Mouse (Mus musculus) kidney, embryonic 14.5 days (tissue): ENCODE measurements around the gene Spata16. TPM values are rescaled to one million over a fixed set of nuclear protein-coding genes. Genes with fewer than 3 reads are reported as not detected.

ENCODE experiments used
- ATAC-seq: fragments of 200-750 bp; cut with Nextera tagmentation; 2 replicates; pipeline ENCODE4 v1.8.0; 2017; ENCODE audit warnings: moderate number of reproducible peaks, mild to moderate bottlenecking, moderate TSS enrichment, moderate library complexity; ENCODE audit not compliant: low FRiP score, low TSS enrichment
- H3K27ac ChIP-seq: fragments of 300-500 bp; sonication (generic); 2 replicates; pipeline ENCODE4 v1.5.1; 2014; ENCODE audit warnings: low read depth, mild to moderate bottlenecking, low read length, moderate library complexity, mixed read lengths
- H3K27me3 ChIP-seq: fragments of 300-500 bp; sonication (generic); 2 replicates; pipeline ENCODE4 v1.6.1; 2014; ENCODE audit warnings: mild to moderate bottlenecking, low read length; ENCODE audit not compliant: control insufficient read depth, insufficient read depth
- H3K36me3 ChIP-seq: fragments of 300-500 bp; sonication (generic); 2 replicates; pipeline ENCODE4 v1.6.1; 2014; ENCODE audit warnings: low read length, mixed read lengths; ENCODE audit not compliant: control insufficient read depth, insufficient read depth
- H3K4me1 ChIP-seq: fragments of 300-500 bp; sonication (generic); 2 replicates; pipeline ENCODE4 v1.6.1; 2014; ENCODE audit warnings: low read length, mixed read lengths; ENCODE audit not compliant: control insufficient read depth, insufficient read depth
- H3K4me2 ChIP-seq: fragments of 300-500 bp; sonication (generic); replicated peaks from 2 replicates; pipeline ENCODE4 v1.6.1; 2014; ENCODE audit warnings: low read depth, mild to moderate bottlenecking, low read length
- H3K4me3 ChIP-seq: fragments of 300-500 bp; sonication (generic); 2 replicates; pipeline ENCODE4 v1.5.1; 2014; ENCODE audit warnings: mild to moderate bottlenecking, low read length
- H3K9ac ChIP-seq: fragments of 300-500 bp; sonication (generic); 2 replicates; pipeline ENCODE4 v1.6.1; 2014; ENCODE audit warnings: low read depth, mild to moderate bottlenecking, low read length, moderate library complexity
- H3K9me3 ChIP-seq: fragments of 300-500 bp; sonication (generic); 2 replicates; pipeline ENCODE4 v1.6.1; 2016; ENCODE audit warnings: low read length; ENCODE audit not compliant: control insufficient read depth
- WGBS: fragments of 180-500 bp; shearing (Covaris S2); extraction: QIAGEN DNeasy Blood & Tissue Kit; methylation state at CpG from one replicate; pipeline ENCODE4 v1.1.7; 2014; 5-methylcytosine and 5-hydroxymethylcytosine counted together
- polyA plus RNA-seq: library from polyadenylated mRNA; unstranded; fragments of >200 nt; fragmentation: Nextera tagmentation; extraction: Ambion mirVana; gene quantifications from 2 replicates; pipeline ENCODE4 v1.2.1, GENCODE M21; 2014

The Spata16 gene
- polyA plus RNA-seq, 1 experiment from 2014 or later = not detected

DNA sequence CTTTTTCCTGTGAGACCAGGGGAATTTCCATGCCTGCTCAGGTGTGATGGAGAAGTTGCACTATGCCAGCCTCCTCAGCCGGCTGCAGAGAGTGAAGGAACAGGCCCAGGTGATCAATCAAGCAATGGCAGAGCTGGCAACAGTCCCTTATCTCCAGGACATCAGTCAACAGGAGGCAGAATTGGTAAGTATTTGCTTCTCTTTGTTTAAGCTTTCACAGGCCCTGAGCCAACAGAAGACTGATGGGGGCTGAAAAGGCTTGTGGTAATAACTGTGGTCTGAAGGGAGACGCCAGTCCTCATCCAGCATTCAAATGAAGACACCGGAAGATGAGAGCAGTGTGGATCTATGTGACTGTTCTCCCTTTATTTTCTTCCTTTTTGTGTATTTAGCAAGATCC, 286.8 kb downstream of the Spata16 start:
- Histone ChIP-seq H3K9me3 (peaks cover 3% of the 10 kb centered on the region; the same call in 1 of the 2 replicates), H3K9ac (no peak overlapping the region), H3K4me3 (no peak overlapping the region), H3K27ac (no peak overlapping the region), H3K4me1 (no peaks in the 10 kb centered on the region), H3K27me3 (no peaks in the 10 kb centered on the region), H3K4me2 (no peak overlapping the region), H3K36me3 (no peaks in the 10 kb centered on the region)
- WGBS = 60% methylated on average over 3 of the region's 3 CpGs
- ATAC-seq = no peak

DNA sequence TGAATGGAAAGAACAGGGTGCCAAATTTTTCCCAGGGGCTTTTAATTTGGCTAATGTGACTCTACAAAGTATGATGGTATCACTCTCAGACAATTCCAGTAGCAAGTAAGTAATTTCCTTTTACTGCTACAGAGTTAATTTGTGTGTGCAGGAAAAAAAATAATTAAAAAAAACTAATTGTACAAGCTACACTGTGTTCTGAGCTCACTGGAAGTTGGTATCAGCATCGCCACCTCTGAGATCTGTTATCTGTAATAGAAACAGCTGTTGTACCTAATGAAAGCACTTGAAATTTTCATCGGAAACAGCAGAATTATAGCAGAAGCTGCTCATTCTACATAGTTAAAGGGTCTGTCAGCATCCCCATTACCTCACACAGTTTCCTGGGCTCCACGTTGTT, 295.7 kb downstream of the Spata16 start:
- Histone ChIP-seq H3K36me3 (no peaks in the 10 kb centered on the region), H3K9me3 (no peaks in the 10 kb centered on the region), H3K9ac (no peak overlapping the region), H3K27ac (no peak overlapping the region), H3K4me1 (no peaks in the 10 kb centered on the region), H3K27me3 (no peaks in the 10 kb centered on the region), H3K4me3 (no peak overlapping the region), H3K4me2 (no peak overlapping the region)
- no peak for ATAC-seq
- 72% methylated on average over 3 of the region's 3 CpGs for WGBS

DNA sequence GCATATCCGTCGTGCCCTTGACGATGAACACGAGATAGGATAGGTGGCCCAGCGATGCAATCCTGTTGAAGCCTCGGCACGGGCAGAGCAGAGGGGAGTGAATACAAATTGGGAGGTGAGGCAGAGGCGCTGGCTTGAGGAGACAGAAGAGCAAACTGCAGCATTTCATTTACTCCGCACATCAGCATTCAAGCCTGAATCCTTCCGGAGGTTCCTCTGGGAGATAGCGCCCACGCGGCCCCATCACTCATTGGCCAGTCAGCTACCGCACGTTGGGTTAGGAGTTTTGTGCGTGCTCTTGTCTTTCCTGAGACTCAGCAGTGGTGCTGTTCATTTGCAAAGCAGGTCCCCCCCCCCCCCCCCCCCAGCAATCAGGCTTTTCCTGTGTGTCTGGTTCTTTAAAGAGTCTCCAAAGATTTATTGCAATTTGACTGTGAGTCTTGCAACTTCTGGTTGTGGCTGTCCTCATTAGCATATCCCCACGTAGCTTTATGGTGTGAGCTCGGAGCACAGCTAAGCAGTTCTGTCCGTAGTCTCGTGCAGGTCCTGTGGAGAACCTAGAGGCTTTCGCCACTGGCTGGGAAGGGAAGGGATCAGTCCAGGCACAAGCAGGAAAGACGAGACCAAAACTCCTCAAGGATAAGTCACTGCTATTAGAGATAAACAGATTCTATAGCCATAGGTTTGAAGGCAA, 299.6 kb downstream of the Spata16 start:
- Histone ChIP-seq H3K36me3 (no peaks in the 10 kb centered on the region), H3K4me2 (no peak overlapping the region), H3K9me3 (no peaks in the 10 kb centered on the region), H3K4me1 (no peaks in the 10 kb centered on the region), H3K27me3 (no peaks in the 10 kb centered on the region), H3K27ac (no peak overlapping the region), H3K4me3 (no peak overlapping the region), H3K9ac (no peak overlapping the region)
- WGBS = 69% methylated on average over 22 of the region's 22 CpGs
- ATAC-seq = no peak

DNA sequence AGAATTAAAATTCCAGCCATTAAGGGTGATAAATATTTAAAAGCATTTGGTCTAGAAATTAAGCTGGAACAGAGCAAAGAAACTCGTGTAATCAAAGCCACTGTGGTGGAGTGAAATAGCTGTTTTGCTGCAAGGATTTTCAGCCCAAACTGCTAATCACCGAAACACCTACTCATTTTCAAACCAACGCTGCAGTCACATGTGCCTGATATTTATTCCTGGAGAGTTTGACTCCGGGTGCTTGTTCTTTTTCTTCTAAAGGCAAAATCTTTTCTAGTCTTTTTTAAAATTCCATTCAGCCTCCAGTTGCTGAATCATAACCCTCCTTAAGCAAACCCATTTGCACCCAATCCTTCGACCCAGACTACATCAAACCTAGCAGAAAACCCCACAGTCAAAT, 329.4 kb downstream of the Spata16 start:
- Histone ChIP-seq H3K9me3 (no peaks in the 10 kb centered on the region), H3K27me3 (no peaks in the 10 kb centered on the region), H3K36me3 (no peaks in the 10 kb centered on the region), H3K9ac (no peak overlapping the region), H3K4me2 (no peak overlapping the region), H3K4me1 (no peaks in the 10 kb centered on the region), H3K4me3 (no peak overlapping the region), H3K27ac (no peak overlapping the region)
- ATAC-seq = no peak
- 81% methylated on average over 5 of the region's 5 CpGs for WGBS

DNA sequence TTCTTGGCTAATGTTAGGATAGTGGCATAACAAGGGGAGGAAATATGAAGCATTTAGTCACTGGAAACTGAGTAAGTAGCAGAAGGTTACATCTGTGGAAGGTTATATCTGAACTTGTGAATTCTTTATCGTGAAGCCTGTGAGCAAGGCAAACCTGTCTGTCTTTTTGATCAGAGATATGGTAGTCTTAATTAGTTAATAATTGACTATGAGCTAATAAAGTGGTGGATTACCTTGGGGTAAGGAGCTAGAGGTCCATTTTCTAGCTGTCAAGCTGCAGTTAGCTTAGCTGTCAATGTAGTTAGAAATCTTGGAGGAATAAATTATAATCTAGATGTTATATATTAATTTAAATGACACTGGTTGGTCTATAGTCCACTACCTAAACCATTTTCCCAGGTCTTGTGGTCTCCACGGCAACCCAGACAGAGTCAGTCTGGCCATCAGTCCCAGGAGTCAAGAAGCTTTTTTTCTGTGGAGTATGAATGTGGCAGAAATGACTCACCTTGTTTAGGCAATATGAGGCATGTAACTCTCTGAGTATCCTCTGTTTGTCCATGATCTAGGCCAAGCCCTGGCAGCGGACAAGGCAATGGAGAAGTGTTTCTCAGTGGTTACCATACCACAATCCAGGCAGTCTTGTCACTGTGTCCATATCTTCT, 331.6 kb downstream of the Spata16 start:
- Histone ChIP-seq H3K4me3 (no peak overlapping the region), H3K27ac (no peak overlapping the region), H3K9ac (no peak overlapping the region), H3K9me3 (no peaks in the 10 kb centered on the region), H3K4me1 (no peaks in the 10 kb centered on the region), H3K27me3 (no peaks in the 10 kb centered on the region), H3K4me2 (no peak overlapping the region), H3K36me3 (no peaks in the 10 kb centered on the region)
- ATAC-seq = no peak
- 76% methylated on average over 3 of the region's 3 CpGs for WGBS

DNA sequence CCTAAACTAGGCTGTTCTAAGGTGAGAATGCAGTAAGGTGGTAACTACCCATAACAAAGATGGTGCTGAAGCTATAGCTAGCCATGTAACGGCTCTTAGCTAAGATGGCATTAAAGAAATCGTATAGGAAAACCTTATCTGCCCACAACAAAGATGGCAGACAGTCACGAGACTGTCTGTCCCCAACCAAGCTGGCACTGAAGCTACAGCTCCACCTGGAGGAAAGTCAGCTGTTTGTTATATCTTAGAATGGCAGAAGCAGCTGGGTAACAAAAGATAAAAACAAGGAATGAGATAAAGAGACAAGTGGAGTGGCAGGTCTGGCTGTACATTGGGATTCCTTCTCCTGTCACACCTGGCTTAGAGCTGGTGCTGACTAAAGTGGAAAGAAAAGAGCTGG, 333.1 kb downstream of the Spata16 start:
- ATAC-seq = no peak
- Histone ChIP-seq H3K4me1 (no peaks in the 10 kb centered on the region), H3K4me2 (no peak overlapping the region), H3K27ac (no peak overlapping the region), H3K27me3 (no peaks in the 10 kb centered on the region), H3K9ac (no peak overlapping the region), H3K4me3 (no peak overlapping the region), H3K9me3 (no peaks in the 10 kb centered on the region), H3K36me3 (no peaks in the 10 kb centered on the region)
- 89% methylated on average over 3 of the region's 3 CpGs for WGBS

DNA sequence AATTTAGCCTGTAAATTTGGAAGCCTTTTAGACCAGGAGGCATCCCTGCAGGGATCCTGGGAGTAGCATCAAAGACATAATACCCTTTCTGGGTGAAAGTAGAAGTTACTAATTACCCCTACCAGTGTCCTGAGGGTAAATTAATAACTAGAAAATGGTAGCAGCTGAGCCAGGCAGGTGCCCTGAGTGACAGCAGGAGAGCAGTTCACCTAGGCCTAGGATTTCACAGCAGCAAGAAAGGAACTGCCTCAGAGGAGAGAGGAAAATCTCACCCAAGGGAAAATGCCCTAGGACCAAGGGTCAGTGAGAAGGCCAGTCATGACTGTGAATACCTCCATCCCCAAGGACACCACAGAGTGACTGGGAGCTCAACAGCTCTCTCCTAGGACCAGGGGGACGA, 333.9 kb downstream of the Spata16 start:
- Histone ChIP-seq H3K27me3 (no peaks in the 10 kb centered on the region), H3K36me3 (no peaks in the 10 kb centered on the region), H3K9ac (no peak overlapping the region), H3K9me3 (no peaks in the 10 kb centered on the region), H3K4me1 (no peaks in the 10 kb centered on the region), H3K4me3 (no peak overlapping the region), H3K27ac (no peak overlapping the region), H3K4me2 (no peak overlapping the region)
- 31% methylated on average over 1 of the region's 1 CpGs for WGBS
- ATAC-seq = peak; percentile 52; the same call in 1 of the 2 replicates

DNA sequence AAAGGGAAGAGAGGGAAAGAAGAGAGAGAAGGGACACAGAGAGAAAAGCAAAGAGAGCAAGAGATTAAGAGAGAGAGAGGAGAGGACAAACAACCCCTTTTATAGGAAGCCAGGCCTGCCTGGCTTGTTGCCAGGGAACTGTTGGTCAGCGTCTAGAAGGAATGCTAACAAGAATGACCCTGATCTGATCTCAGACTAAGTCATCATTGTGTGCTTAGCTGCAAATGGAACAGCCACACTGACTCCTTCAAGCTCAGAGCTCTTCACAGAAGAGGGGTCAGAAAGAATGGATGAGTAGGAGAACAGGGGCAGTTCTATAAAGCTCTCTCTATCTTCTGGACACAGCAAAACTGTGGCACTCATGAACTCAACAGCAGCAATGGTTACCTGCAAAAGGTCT, 334.7 kb downstream of the Spata16 start:
- no peaks in the 10 kb centered on the region for H3K36me3 ChIP-seq
- no peak overlapping the region for H3K4me2 ChIP-seq
- H3K4me3 ChIP-seq = no peak overlapping the region
- no peak for ATAC-seq
- H3K27ac ChIP-seq = no peak overlapping the region
- H3K4me1 ChIP-seq = no peaks in the 10 kb centered on the region
- WGBS = 28% methylated on average over 1 of the region's 1 CpGs
- H3K27me3 ChIP-seq = no peaks in the 10 kb centered on the region
- H3K9me3 ChIP-seq = no peaks in the 10 kb centered on the region
- no peak overlapping the region for H3K9ac ChIP-seq

DNA sequence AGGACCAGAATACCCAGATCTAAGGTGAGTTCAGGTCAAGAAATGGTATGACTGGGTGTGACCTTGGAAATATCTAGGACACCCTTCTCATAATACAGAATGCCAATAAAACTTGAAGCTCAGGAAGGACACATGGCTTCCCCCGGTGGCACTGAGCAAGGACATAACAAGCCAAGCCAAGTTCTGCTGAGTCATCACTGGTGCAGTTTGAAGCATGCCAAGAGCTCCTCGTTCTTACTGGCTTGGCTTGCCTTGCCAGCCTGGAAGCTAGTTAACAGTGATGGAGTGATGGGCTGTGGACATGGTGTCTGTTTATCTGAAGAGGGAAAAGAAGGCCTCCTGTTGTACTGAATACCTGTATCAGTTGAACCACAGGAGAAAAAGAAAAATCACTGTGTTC, 342.2 kb downstream of the Spata16 start:
- H3K27me3 ChIP-seq = no peaks in the 10 kb centered on the region
- H3K36me3 ChIP-seq = no peaks in the 10 kb centered on the region
- no peak overlapping the region for H3K4me2 ChIP-seq
- H3K9me3 ChIP-seq = no peaks in the 10 kb centered on the region
- no peak overlapping the region for H3K4me3 ChIP-seq
- WGBS = 79% methylated on average over 2 of the region's 2 CpGs
- no peak for ATAC-seq
- no peak overlapping the region for H3K27ac ChIP-seq
- no peak overlapping the region for H3K9ac ChIP-seq
- peaks cover 2% of the 10 kb centered on the region; the same call in 1 of the 2 replicates for H3K4me1 ChIP-seq
